Mouse (Mus musculus): ENCODE results near the gene Crybb2.

Gene Crybb2

GRCm38 (mm10) chr5:113031201-113031754, 38.6 kb downstream of the Crybb2 start:
- DNase-seq (ENCODE audit: low spot score in 2 of 2): no peak

- no peak for DNase-seq (ENCODE audit: low spot score in 2 of 2)
These were observed 39.8 kb downstream of the Crybb2 start for GRCm38 (mm10) chr5:113030082-113030481.

- DNase-seq (ENCODE audit: low spot score in 2 of 2): no peak
These were observed 43.2 kb downstream of the Crybb2 start for GRCm38 (mm10) chr5:113026706-113027105.

GRCm38 (mm10) chr5:113024154-113024764, 45.7 kb downstream of the Crybb2 start:
- peak; percentile 50 to 55 for DNase-seq (ENCODE audit: low spot score in 2 of 2)

- DNase-seq (ENCODE audit: low spot score in 2 of 2): no peak
These were observed 51.7 kb downstream of the Crybb2 start for GRCm38 (mm10) chr5:113018190-113018589.

- no peak for DNase-seq (ENCODE audit: low spot score in 2 of 2)
These were observed 52.9 kb downstream of the Crybb2 start for GRCm38 (mm10) chr5:113017004-113017403.

- peak; percentile 32 to 44 for DNase-seq (ENCODE audit: low spot score in 2 of 2)
These were observed 54.5 kb downstream of the Crybb2 start, which contains the start of gene Grk3 for GRCm38 (mm10) chr5:113015236-113016061. Gene Grk3 (minus strand): TSS chr5:113015791.

GRCm38 (mm10) chr5:113014808-113015235, 55.1 kb downstream of the Crybb2 start:
- DNase-seq (ENCODE audit: low spot score in 2 of 2): peak; percentile 35 to 58

GRCm38 (mm10) chr5:113014111-113014807, 55.7 kb downstream of the Crybb2 start:
- no peak for DNase-seq (ENCODE audit: low spot score in 2 of 2)

GRCm38 (mm10) chr5:113011926-113012325, 58.0 kb downstream of the Crybb2 start:
- no peak for DNase-seq (ENCODE audit: low spot score in 2 of 2)

- no peak for DNase-seq (ENCODE audit: low spot score in 2 of 2)
These were observed 60.6 kb downstream of the Crybb2 start for GRCm38 (mm10) chr5:113009183-113009820.

GRCm38 (mm10) chr5:113008496-113008895, 61.4 kb downstream of the Crybb2 start:
- no peak for DNase-seq (ENCODE audit: low spot score in 2 of 2)
